Mouse (Mus musculus): Measurements from ENCODE around the gene Mxra8. TPM values are rescaled to one million over a fixed set of nuclear protein-coding genes. Genes with fewer than 3 reads are reported as not detected.

The Mxra8 gene
- total RNA-seq, 2 experiments from 2014 or later = 138 to 147 TPM

DNA sequence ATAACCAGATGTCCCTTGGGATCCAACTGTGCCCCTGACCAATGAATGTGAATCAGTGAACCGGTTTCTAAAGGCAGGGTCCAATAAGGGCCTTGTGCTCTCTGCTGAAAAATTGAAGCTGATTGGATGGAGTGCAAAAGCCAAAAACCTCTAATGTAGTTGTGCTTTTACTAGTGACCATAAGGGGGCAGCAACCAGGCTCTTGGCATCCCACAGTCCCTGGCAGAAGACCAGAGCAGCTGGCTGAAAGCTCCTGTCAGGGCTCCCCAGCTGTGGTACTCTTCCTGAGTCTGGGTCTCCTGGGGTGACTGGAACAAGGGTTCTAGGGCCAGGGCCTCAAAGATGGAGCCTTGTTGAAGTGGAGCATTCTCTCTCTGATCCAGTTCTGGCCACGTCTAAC lies 5.6 kb upstream of the Mxra8 start:
- DNase-seq (ENCODE audit: low spot score in 2 of 2) = peak; percentile 83 to 91

DNA sequence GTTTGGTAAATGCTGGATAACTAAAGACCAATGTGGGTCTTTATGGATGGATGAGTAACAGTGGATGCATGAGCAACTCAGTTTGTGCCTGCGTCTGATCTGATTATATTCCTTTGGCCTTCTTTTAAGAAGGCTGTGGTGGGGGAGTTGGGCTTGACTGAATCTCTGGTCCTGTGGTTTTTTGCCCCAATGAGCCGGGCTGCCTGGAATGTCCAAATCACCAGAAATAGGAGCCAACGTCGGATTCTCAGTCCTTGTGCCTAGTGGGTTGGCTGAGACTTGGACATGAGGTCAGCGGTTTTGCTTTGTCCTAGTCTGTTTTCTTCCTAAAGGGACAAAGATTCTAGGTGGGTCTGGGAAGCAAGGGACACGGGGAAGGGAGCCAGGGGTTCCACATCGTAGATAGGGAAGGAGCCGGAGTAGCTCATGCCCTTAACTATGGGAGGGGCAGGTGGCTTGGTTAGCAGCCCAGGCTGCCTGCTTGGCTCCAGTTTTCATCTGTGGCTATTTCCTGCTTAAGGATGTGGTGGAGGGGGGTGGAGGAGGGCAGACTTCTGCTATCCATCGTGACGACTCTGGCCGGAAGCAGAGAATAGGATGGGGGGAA lies 2.0 kb upstream of the Mxra8 start:
- DNase-seq (ENCODE audit: low spot score in 2 of 2) = no peak

DNA sequence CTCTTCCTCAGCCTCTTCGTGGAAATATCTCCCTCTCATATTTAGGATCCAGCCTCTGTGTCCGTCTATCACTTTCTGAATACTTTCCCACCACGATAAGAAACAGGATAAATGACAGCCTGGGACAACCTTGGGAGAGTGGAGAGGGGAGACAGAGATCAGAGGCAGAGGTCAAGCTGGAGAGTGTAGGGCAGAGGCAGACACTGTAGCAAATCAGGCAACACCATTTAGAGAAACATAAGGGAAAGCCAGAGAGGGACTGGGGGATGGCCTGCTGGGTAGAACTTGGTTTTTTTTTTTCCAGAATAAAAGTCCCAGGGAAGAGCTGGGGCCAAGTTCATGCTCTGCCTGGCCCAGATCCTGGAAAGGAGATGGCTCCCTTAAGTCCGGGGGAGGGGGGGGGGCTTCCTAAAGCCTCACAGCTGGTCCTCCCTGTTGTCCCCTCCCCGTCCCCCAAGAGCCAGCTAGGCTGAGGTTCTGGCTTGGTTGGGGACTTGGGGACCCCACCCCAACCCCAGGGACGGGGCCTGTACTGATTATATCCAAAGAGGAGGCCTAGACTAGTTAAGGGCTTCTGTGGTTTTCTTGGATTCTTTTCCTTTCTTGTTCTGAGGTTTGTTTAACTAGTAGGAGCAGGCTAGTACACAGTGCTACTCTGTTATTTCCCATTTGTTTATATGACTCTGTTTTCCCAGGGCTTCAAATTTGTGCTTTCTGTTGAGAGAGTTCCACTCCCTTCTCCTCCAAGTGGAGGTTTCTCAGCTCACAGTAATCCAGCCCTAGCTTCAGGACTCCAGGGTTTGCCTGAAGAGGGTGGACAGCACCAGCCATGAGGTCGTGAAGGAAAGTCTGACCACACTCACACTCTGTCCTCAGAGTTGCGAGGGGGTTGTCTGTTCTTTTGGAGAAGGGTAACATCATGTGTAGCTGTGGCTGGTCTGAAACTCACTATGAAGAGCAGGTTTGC lies 1.0 kb upstream of the Mxra8 start:
- DNase-seq (ENCODE audit: low spot score in 2 of 2) = peak in 1 of 2 experiments; percentile 66

DNA sequence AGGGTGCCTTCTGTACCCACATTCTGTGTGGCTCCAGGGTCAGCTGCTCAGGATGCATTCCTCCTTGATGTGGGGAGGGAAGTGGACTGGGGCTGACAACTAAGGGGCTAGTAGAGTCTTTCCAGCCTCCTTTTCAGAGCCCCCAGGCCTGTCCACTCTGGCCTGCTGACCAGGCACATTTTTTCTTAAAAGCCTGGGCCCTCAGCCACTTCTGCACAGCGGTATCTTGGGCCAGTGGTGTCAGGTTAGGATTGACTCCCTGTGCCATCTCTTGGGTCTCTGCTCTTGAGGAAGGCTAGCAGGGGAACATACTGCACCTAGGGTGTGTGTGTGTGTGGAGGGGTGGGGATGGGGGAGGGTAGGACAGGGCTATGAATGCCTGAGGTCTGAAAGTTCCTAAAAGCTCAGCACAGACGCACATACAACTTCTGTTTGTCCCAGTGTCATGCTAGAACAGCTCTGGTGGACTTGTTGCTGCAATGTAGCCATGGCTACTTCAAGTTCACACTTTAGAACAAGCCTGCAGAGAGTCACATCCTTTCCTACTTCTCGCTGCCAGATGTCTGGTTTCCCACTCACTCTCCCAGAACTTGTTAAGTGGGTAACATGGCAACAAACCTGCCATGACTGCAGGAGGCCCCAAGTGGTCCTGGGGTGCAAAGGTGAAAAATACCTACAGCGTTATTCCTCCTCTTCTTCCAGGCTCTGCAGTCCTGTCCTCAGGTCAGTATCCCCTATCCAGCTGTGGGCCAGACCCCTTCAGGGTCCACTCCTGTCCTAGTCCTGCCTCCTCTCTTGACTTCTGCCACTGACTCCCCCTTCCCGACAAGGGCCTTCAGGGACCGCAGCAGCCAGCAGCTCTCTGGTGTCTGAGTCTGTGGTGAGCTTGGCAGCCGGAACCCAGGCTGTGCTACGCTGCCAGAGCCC lies 859 bp downstream of the Mxra8 start:
- DNase-seq (ENCODE audit: low spot score in 2 of 2) = no peak

DNA sequence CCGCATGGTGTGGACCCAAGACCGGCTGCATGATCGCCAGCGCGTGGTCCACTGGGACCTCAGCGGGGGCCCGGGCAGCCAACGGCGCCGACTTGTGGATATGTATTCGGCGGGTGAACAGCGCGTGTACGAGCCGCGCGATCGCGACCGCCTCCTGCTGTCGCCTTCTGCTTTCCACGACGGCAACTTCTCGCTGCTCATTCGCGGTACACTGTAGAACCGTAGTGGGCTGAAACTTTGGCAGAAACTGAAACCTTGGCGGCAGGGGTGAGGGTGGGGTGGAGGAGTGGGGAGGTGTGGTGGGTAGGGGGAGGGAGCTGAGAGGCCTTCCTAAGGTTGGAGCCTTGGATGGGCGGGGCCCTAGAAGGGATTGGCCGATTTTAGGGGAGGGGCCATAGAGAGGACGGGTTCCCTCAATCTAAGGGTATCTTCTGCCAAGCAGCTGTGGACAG lies 1.5 kb downstream of the Mxra8 start:
- peak in 1 of 2 experiments; percentile 75 for DNase-seq (ENCODE audit: low spot score in 2 of 2)

DNA sequence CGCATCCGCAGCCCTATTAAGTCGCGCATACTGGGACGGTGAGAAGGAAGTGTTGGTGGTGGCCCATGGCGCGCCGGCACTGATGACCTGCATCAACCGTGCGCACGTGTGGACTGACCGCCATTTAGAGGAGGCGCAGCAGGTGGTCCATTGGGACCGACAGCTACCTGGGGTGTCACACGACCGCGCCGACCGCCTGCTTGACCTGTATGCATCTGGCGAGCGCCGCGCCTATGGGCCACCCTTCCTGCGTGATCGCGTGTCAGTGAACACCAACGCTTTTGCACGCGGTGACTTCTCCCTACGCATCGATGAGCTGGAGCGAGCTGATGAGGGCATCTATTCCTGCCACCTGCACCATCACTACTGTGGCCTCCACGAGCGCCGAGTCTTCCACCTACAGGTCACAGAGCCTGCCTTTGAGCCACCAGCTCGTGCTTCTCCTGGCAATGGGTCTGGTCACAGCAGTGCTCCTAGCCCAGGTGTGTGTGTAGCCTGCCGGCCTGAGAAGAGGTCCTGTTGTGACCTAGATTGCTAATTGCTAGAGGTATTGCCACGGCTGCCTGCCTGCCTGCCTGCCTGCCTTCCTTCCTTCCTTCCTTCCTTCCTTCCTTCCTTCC lies 2.3 kb downstream of the Mxra8 start:
- DNase-seq (ENCODE audit: low spot score in 2 of 2) = no peak

DNA sequence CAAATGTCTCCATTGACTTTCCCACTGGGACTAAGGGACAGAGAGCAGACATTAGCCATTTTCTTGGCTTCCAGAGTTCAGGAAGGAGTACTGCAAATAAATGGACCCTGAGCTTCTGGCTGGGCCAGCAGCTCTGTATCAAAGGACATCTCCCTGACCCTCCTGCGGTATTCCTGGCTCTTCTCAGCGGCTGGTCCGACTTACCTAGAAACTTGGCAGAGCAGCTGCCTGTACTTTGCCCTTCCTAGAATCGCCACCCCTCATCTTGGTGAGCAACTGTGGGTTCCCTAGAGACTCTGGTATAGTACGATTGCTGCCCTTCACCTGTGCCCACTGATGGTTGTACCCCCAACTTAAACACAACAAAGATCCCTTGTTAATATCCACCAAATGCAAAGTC lies 3.8 kb downstream of the Mxra8 start:
- no peak for DNase-seq (ENCODE audit: low spot score in 2 of 2)

DNA sequence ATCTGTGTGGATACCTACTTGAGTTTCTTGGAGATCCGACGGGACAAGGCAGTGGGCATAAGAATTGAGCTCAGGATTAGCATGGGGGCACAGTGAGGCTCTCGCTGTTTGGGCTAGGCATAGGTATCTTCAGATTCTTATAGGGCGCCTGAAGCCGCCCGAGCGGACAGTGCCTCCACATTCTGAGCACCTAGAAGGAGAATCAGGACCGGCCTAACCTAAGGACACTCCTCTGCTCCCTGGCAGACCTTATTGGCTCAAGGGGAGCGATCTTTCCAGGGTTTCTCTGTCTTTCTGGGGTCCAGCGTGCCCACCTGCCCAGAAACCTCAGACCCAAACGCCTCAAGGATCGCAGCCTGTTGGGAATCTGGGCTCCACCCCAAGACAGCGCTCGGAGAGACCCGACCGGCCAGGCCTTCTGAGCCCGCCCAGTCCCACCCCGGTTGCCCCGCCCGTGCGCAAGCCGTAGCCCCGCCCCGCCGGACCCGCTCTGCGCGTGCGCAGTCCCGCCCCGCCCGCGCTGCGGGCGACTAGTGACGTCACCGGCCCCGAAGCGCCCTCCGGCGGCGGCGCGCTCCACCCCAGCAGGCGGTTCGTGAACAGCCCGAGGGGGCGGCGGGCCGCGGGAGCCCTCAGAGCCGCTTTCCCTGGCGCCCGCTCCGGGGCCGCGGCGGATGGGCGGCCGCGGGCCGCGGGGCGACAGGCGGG lies 7.5 kb downstream of the Mxra8 start, which contains the start of gene Dvl1:
Gene Dvl1 (plus strand): TSS at position 532 of the 708 bp plus-strand sequence.
- DNase-seq (ENCODE audit: low spot score in 2 of 2) = peak; percentile 97 to 99

DNA sequence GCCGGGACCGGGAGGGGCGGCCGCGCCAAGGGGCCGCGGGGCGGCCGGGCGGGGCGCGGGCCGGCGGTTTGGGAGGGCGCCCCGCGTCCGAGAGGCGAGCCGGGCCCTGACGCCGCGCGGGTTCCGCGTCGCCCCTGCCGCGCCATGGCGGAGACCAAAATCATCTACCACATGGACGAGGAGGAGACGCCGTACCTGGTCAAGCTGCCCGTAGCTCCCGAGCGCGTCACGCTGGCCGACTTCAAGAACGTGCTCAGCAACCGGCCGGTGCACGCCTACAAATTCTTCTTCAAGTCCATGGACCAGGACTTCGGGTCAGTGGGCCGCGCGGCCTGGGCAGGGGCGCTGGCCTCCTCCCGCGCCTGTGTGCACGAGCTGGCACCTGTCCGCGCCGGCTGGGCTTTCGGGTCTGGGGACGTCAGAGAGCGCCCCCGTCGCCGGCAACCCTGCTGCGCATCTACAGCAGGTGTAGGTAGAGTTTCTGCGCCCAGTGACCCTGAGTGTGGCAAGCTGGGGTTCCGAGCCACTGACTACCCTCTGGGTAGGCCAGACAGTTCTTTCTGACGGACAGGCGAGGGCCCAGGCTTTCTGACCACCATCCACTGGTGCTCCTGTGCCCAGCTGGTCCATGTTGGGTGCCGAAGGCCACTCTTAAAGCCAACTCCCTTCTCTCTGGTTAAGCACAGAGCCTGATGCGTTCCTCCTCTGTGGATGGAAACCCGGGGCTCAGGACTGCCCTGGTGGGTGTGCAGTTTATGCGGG lies 8.3 kb downstream of the Mxra8 start:
- no peak for DNase-seq (ENCODE audit: low spot score in 2 of 2)

DNA sequence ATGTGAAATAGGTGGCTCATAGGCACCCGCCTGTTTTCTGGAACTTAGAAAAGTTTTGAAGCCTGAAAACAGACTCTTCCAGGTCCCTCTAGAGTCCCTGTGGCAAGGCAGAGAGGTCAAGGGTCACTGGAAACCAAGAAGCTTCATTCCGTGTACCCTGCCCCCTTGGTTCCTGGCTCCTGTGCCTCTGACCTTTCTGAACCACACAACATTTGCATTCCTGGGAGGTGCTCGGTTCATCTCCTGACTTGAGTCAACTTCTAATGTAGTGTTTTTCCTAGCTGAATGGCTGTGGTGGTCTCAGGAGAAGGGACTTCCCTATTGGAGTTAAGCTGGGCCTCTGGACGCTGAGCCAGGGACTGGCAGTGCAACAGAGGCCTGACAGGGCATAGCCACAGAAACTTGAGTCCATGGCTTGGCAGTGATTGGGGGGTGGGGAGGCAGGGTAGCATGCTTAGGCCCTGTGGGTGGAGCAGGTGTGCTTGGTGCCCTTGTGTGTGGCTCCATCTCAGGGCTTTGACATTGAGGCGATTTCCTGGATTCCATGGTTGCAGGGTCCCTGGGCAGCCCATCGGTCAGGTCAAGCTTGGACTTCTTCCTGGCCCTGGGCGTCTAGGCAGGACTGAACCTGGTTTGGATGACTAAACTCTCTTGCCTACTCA lies 9.1 kb downstream of the Mxra8 start:
- DNase-seq (ENCODE audit: low spot score in 2 of 2) = no peak

DNA sequence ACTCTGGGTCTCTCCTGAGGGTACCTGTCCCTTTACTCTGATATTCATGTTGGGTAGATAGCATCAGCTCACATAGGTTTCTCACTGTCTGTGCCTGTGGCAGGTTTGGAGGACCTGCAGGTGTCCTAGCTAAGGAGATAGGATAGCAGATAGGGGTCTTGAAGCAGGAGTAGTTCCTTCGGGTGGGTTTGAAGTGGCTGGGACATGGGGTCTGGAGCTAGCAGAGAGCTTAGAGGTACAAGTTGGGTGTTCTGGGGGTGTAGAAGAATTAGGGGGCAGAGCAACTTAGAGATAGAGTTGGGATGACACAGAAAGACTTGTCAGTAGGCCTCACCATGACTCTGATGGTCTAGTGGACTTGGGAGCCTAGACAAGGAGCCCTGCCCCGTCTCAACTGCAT lies 9.9 kb downstream of the Mxra8 start:
- DNase-seq (ENCODE audit: low spot score in 2 of 2) = no peak

DNA sequence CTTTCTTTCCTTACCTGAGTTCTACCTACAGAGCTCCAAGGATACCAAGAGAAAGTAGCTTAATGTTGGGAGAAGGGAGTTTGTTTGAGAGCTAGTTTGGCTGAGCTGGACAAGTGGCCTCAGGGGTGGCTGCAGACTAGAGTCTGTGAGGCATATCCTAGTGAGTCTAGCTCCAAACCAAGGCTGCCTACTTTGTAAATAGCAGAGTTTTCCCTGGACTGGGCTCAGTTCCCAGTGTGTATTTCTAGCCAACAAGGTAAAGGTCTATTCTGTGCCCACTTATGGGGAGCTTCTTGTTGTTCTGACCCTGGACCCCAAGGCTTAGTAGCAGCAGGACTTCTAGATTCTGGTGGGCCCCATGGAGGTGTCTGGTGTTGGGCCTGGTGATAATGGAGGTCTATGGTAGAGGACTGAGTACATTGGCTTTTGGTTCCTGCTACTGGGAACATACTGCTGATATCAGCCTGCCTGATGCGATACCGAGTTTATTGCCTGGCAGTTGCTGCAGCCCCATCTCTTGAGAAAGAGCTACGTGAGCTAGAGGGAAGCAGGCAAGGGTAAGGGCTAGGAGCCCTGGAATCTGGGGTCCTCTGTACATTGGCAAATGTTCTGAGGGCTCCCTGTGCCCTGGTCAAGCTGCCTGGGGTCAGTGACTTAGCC lies 10.4 kb downstream of the Mxra8 start:
- DNase-seq (ENCODE audit: low spot score in 2 of 2) = no peak

DNA sequence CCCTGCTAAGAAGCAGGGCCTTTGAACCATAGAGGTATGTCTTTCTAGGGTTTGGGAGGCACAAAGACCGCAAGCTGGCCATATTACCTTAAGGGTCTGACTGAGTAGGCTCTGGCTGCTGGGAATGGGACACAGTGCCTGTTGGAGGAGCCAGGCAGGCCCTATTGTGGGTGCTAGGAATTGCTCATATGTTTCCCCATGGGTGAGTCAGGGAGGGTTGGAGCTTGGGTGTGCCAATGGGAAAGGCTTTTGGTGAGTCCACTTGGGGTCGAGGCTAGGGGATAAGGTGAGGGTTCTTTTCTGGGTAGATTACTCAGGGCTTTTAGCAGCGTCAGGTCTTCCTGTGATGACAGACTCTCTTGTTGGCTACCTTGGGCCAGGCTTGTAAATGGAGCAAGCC lies 11.9 kb downstream of the Mxra8 start:
- no peak for DNase-seq (ENCODE audit: low spot score in 2 of 2)

DNA sequence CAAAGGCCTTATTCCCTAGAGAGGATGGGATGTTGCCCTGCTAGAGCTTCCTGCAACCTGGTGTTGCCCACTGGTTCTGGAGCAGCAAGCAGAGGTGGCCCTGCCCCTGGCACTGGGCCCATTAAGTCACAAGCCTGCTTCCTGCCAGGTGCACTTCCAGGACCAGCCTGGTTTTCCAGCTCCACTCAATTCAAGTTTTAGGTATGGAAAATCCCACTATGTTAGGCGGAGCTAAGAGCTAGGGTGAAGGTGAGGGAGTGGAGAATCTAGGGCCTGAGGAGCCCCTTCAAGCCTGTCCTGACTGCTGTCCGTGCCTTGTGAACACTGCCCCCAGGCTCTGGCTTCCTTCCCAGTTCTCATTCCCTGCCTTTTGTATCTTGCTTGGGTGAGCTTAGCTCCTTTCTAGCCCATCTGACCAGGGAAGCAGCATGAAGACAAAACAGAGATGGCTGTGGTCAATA lies 12.5 kb downstream of the Mxra8 start:
- no peak for DNase-seq (ENCODE audit: low spot score in 2 of 2)

DNA sequence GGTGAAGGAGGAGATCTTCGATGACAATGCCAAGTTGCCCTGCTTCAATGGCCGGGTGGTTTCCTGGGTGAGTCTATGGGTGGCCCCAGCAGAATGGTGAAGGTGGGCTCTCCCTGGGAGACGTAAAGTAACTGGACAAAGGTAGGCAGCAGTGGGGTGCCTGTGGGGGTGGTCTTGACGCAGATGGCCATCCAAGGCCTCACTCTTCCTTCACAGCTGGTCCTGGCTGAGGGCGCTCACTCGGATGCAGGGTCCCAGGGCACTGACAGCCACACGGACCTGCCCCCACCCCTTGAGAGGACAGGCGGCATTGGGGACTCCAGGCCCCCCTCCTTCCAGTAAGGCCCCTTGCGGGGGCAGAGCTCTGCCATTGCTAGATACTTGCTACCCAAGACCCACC lies 13.9 kb downstream of the Mxra8 start:
- DNase-seq (ENCODE audit: low spot score in 2 of 2) = no peak

DNA sequence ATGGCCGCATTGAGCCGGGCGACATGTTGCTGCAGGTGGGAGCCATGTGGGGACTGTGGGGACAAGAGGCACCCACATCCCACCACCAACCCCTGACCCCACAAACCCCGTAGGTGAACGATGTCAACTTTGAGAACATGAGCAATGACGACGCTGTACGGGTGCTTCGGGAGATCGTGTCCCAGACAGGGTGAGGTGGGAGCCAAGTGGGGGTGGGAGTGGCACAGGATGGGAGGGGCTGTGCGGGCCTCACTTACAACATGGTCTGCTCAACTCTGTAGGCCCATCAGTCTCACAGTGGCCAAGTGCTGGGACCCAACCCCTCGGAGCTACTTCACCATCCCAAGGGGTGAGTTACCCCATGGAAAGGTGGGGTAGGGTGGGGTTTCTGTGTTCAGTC lies 15.5 kb downstream of the Mxra8 start:
- DNase-seq (ENCODE audit: low spot score in 2 of 2) = no peak

DNA sequence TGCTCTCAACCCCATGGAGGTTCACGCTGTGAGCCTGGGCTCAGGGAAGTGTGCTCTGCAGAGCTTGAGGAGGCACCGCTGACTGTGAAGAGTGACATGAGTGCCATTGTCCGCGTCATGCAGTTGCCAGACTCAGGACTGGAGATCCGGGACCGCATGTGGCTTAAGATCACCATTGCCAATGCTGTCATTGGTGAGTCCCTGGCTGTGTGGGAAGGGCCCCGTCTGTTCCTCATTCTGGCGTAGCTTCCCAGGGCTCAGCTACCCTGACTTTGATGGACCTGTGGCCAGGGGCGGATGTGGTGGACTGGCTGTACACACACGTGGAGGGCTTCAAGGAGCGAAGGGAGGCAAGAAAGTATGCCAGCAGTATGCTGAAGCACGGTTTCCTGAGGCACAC lies 16.6 kb downstream of the Mxra8 start:
- DNase-seq (ENCODE audit: low spot score in 2 of 2) = no peak

DNA sequence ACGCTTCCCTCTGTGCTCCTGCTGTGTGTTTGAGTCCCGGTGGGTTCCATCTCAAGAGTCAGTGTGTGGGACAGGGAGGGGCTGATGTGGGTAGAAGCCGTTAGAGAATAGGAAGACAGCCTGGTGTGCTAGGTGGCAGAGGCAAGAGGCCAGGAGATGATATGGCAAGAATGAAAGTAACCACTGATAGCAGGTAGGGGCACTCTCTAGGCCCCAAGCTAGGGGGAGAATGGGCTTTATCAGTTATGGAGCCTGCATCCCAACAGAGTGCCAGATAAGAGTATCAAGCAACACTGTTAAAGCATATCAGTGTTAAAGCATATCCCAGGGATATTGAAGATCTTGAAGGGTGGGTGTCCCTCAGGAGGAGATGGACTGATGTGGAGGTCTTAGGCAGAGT lies 17.4 kb downstream of the Mxra8 start:
- DNase-seq (ENCODE audit: low spot score in 2 of 2) = no peak

All from gastrocnemius, postnatal 4 days (tissue).